Mouse (Mus musculus) liver, embryonic 11.5 days (tissue): ENCODE measurements at regions not wholly inside any gene's neighbourhood (a gene's known extent, or its start where the extent isn't known, plus 50 kb on each side); places are given as distances from the start of the nearest gene placed in this dataset.

Experiments used
- ATAC-seq: fragments of 200-750 bp; cut with Nextera tagmentation; replicated peaks from 2 replicates; pipeline ENCODE4 v1.8.0; 2017; ENCODE audit warnings: moderate number of reproducible peaks, mild to moderate bottlenecking, moderate TSS enrichment, moderate library complexity; ENCODE audit not compliant: low FRiP score
- DNase-seq: peaks from one replicate; pipeline ENCODE4 v3.0.0-alpha.2; 2017; ENCODE audit warnings: low spot score
- H3K27ac ChIP-seq: fragments of 300-500 bp; sonication (generic); 2 replicates; pipeline ENCODE4 v1.5.1; 2014; ENCODE audit warnings: mild to moderate bottlenecking, low read depth, low read length, control low read depth
- H3K27me3 ChIP-seq: fragments of 300-500 bp; sonication (generic); replicated peaks from 2 replicates; pipeline ENCODE4 v1.6.1; 2014; ENCODE audit warnings: low read length, mixed read lengths; ENCODE audit not compliant: control insufficient read depth, insufficient read depth
- H3K36me3 ChIP-seq: fragments of 300-500 bp; sonication (generic); 2 replicates; pipeline ENCODE4 v1.6.1; 2014; ENCODE audit warnings: mild to moderate bottlenecking, low read length, moderate library complexity, mixed read lengths; ENCODE audit not compliant: control insufficient read depth, insufficient read depth
- H3K4me1 ChIP-seq: fragments of 300-500 bp; sonication (generic); replicated peaks from 2 replicates; pipeline ENCODE4 v1.6.1; 2014; ENCODE audit warnings: low read length, mixed read lengths; ENCODE audit not compliant: control insufficient read depth, insufficient read depth
- H3K4me2 ChIP-seq: fragments of 300-500 bp; sonication (generic); 2 replicates; pipeline ENCODE4 v1.6.1; 2014; ENCODE audit warnings: mild to moderate bottlenecking, control low read depth, moderate library complexity
- H3K4me3 ChIP-seq: fragments of 300-500 bp; sonication (generic); 2 replicates; pipeline ENCODE4 v1.5.1; 2014; ENCODE audit warnings: low read depth, low read length, control low read depth
- H3K9ac ChIP-seq: fragments of 300-500 bp; sonication (generic); 2 replicates; pipeline ENCODE4 v1.6.1; 2014; ENCODE audit warnings: low read depth, low read length, control low read depth
- H3K9me3 ChIP-seq: fragments of 300-500 bp; sonication (generic); 2 replicates; pipeline ENCODE4 v1.6.1; 2016; ENCODE audit warnings: low read length, inconsistent platforms, mixed read lengths; ENCODE audit not compliant: control insufficient read depth
- WGBS: fragments of 180-500 bp; shearing (Covaris S2); extraction: QIAGEN DNeasy Blood & Tissue Kit; methylation state at CpG from one replicate; pipeline ENCODE4 v1.1.7; 2014; 5-methylcytosine and 5-hydroxymethylcytosine counted together

DNA sequence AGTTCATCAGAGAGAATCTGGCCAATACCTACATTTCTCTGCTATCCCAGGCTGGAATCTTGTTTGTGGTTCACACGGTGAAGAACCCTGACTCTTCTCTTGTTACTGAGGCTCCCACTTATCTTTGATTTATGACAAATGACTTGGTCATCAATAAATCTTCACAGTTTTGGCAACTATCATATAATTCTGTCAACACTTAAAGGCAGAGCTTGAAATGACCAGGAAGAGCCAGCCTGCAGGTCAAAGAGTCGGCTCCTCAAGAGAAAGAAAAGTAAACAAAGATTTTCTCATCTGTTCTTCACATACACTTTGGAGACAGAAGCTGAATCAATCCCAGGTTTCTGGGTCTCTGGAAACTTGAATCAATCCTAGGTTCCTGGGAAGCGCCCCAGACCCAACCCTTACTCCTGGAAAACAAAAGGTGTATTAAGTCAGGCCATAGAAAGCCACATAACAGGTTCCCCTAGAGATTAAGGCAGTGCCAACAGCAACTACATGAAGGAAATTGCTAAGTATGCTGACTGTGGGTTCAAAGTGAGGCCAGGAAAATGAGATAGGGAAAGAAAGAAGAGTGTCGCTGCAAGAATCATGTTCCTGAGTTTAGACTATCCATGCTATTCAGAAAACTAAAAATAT is 56.7 kb upstream of the Mad2l1 start:
- Histone ChIP-seq H3K4me2 (no peak overlapping the region), H3K9me3 (no peaks in the 10 kb centered on the region), H3K4me1 (no peaks in the 10 kb centered on the region), H3K27ac (no peak overlapping the region), H3K4me3 (no peak overlapping the region), H3K27me3 (no peaks in the 10 kb centered on the region), H3K9ac (no peak overlapping the region), H3K36me3 (no peaks in the 10 kb centered on the region)
- DNase-seq: no peak
- WGBS: 48% methylated on average over 4 of the region's 4 CpGs
- no peak for ATAC-seq

DNA sequence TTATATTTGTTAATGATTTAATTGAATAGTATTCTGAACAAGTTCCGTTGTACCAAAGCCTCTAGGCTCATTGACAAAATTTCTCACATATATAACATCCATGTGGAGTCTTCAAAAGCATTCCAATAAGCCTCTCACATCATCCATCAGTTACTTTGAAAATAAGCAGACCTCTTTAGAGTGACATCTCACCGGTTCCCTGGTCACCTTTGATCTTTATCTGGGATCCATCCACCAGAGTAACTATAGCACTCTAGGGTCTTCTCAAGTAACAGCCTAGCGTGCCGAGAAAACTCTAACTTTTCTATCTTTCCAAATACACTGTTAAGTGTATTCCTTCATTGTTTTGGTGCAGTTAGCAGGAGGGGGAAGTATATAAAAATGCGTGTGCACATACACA is 55.6 kb upstream of the Mad2l1 start:
- H3K27me3 ChIP-seq: no peaks in the 10 kb centered on the region
- no peak for DNase-seq
- WGBS: 56% methylated on average over 5 of the region's 5 CpGs

DNA sequence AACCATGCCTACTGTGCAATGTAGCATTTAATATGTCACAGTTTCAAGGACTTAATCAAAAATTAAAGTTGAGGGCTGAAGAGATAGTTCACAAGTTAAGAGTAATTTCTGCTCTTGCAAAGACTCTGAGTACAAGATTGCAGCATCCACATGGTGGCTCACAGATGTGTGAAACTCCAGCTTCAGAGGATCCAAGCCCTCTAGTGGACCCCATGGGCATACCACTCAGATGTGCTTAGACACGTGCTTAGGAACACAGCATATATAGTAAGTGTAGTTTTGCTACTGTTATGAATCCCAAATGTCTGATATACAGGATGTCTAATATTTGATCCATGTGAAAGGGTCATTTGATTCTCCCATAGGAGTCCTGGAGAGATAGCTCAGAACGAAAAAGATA is 55.0 kb upstream of the Mad2l1 start:
- Histone ChIP-seq H3K27me3 (no peaks in the 10 kb centered on the region), H3K27ac (no peak overlapping the region), H3K9me3 (no peaks in the 10 kb centered on the region), H3K4me3 (no peak overlapping the region), H3K9ac (no peak overlapping the region), H3K4me1 (no peaks in the 10 kb centered on the region), H3K36me3 (no peaks in the 10 kb centered on the region), H3K4me2 (no peak overlapping the region)
- 50% methylated on average over 2 of the region's 2 CpGs for WGBS
- ATAC-seq (no peak), DNase-seq (no peak)

More for the DNA sequence above, 55.6 kb upstream of the Mad2l1 start:
- ATAC-seq: no peak
- Histone ChIP-seq H3K9me3 (no peaks in the 10 kb centered on the region), H3K9ac (no peak overlapping the region), H3K27ac (no peak overlapping the region), H3K36me3 (no peaks in the 10 kb centered on the region), H3K4me3 (no peak overlapping the region), H3K4me1 (no peaks in the 10 kb centered on the region), H3K4me2 (no peak overlapping the region)

DNA sequence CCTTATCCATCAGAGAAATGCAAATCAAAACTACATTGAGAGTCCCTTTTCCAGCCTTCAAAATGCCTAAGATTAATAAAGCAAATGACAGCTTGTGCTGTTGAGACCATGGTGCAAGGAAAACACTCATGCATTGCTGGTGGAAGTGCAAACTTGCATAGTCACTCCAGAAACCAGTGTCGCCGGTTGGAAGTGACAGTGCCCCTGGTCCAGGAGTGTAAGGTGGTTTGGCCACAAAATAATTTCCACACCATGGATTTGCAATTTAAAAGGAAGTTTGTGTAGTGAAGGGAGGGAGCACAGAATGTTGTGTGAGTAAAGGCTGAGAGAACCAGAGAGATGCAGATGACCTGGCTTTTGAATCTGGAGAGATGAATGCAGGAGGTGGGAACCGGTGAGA is 52.4 kb upstream of the Mad2l1 start:
- no peak for ATAC-seq

More for the DNA sequence above, 52.4 kb upstream of the Mad2l1 start:
- Histone ChIP-seq H3K4me1 (no peaks in the 10 kb centered on the region), H3K4me3 (no peak overlapping the region), H3K27me3 (no peaks in the 10 kb centered on the region), H3K4me2 (no peak overlapping the region), H3K9me3 (no peaks in the 10 kb centered on the region), H3K27ac (no peak overlapping the region), H3K36me3 (no peaks in the 10 kb centered on the region), H3K9ac (no peak overlapping the region)
- no peak for DNase-seq
- WGBS: 84% methylated on average over 3 of the region's 3 CpGs
